Mouse (Mus musculus) C2C12 (cell line): Measurements from ENCODE around the gene Nop9.

ENCODE experiments used
- CEBPB ChIP-seq: IDR thresholded peaks from one replicate; pipeline ENCODE4 v1.6.1; 2011; ENCODE audit warnings: low read depth, mild to moderate bottlenecking, control low read depth, moderate library complexity
- CTCF ChIP-seq: IDR thresholded peaks from one replicate; pipeline ENCODE4 v1.5.1; 2011; ENCODE audit not compliant: control insufficient read depth, insufficient read depth, insufficient read length
- FOSL1 ChIP-seq: IDR thresholded peaks from one replicate; pipeline ENCODE4 v1.8.0; 2011; ENCODE audit warnings: mild to moderate bottlenecking, low read length; ENCODE audit not compliant: poor library complexity, insufficient read depth, severe bottlenecking
- MAX ChIP-seq: IDR thresholded peaks from one replicate; pipeline ENCODE4 v1.6.1; 2011; ENCODE audit warnings: mild to moderate bottlenecking, control low read depth
- MYOD1 ChIP-seq: IDR thresholded peaks from one replicate; pipeline ENCODE4 v1.6.1; 2011; ENCODE audit warnings: low read depth; ENCODE audit not compliant: control insufficient read depth, insufficient read length
- MYOG ChIP-seq: IDR thresholded peaks from one replicate; pipeline ENCODE4 v1.6.1; 2011; ENCODE audit not compliant: control insufficient read depth, insufficient read length; ENCODE audit errors: extremely low read depth
- USF1 ChIP-seq: IDR thresholded peaks from one replicate; pipeline ENCODE4 v1.6.1; 2011; ENCODE audit warnings: low read depth, mild to moderate bottlenecking, control low read depth, moderate library complexity

DNA sequence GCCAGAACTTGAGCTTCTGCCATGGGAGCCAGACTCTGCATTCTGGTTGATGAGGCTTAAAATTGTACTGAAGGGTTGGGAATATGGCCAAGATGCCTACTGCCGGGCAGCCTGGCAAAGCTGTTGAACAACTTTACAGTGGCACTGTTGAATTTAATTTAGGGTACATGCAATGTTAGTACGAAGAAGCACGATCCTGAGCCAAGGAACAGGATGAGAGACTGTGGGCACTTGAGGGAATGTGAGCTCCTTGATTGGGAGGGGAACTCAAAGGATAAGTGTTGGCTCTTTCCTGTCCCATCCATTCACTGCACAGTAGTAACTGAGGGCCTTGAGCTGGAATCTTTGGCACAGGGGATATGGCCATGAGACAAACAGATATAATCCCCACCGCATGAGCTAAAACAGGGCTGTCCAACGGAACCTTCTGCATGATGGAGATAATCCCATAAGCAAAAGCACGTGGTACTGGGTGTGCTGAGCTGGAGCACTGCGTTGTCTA lies 14.9 kb upstream of the Nop9 start:
- no peak for TF ChIP-seq CTCF
- no peak for TF ChIP-seq USF1
- no peak for TF ChIP-seq MYOG
- TF ChIP-seq MAX = no peak
- no peak for TF ChIP-seq CEBPB
- no peak for TF ChIP-seq MYOD1
- TF ChIP-seq FOSL1 = no peak
